Mouse (Mus musculus): ENCODE measurements around the gene G430095P16Rik.

The G430095P16Rik gene

GRCm38 (mm10) chr8:84743054-84743415 lies 20.2 kb downstream of the G430095P16Rik start:
- DNase-seq (ENCODE audit: low spot score), result no peak

GRCm38 (mm10) chr8:84743517-84744420 lies 21.0 kb downstream of the G430095P16Rik start:
- DNase-seq (ENCODE audit: low spot score), result no peak

GRCm38 (mm10) chr8:84745032-84745925 lies 22.5 kb downstream of the G430095P16Rik start:
- DNase-seq (ENCODE audit: low spot score), result no peak

GRCm38 (mm10) chr8:84749519-84749918 lies 26.7 kb downstream of the G430095P16Rik start:
- no peak for DNase-seq (ENCODE audit: low spot score)

GRCm38 (mm10) chr8:84752734-84753582 lies 30.2 kb downstream of the G430095P16Rik start:
- no peak for DNase-seq (ENCODE audit: low spot score)

GRCm38 (mm10) chr8:84757501-84757900 lies 34.7 kb downstream of the G430095P16Rik start:
- no peak for DNase-seq (ENCODE audit: low spot score)

- no peak for DNase-seq (ENCODE audit: low spot score)
Measured at GRCm38 (mm10) chr8:84758308-84758707, 35.5 kb downstream of the G430095P16Rik start.

GRCm38 (mm10) chr8:84759126-84759525 lies 36.3 kb downstream of the G430095P16Rik start:
- DNase-seq (ENCODE audit: low spot score), result no peak

- DNase-seq (ENCODE audit: low spot score), result no peak
Measured at GRCm38 (mm10) chr8:84759718-84760117, 36.9 kb downstream of the G430095P16Rik start.

GRCm38 (mm10) chr8:84760405-84760805 lies 37.6 kb downstream of the G430095P16Rik start:
- DNase-seq (ENCODE audit: low spot score), result no peak

GRCm38 (mm10) chr8:84760901-84761300 lies 38.1 kb downstream of the G430095P16Rik start:
- DNase-seq (ENCODE audit: low spot score), result no peak

- no peak for DNase-seq (ENCODE audit: low spot score)
Measured at GRCm38 (mm10) chr8:84764100-84764499, 41.3 kb downstream of the G430095P16Rik start.

GRCm38 (mm10) chr8:84764870-84765495 lies 42.2 kb downstream of the G430095P16Rik start:
- no peak for DNase-seq (ENCODE audit: low spot score)

- no peak for DNase-seq (ENCODE audit: low spot score)
Measured at GRCm38 (mm10) chr8:84765629-84766028, 42.8 kb downstream of the G430095P16Rik start.

GRCm38 (mm10) chr8:84766422-84766821 lies 43.6 kb downstream of the G430095P16Rik start:
- DNase-seq (ENCODE audit: low spot score), result no peak

GRCm38 (mm10) chr8:84767221-84767620 lies 44.4 kb downstream of the G430095P16Rik start:
- DNase-seq (ENCODE audit: low spot score), result no peak

GRCm38 (mm10) chr8:84768343-84769095 lies 45.7 kb downstream of the G430095P16Rik start:
- DNase-seq (ENCODE audit: low spot score), result no peak

- no peak for DNase-seq (ENCODE audit: low spot score)
Measured at GRCm38 (mm10) chr8:84769324-84769723, 46.5 kb downstream of the G430095P16Rik start.

GRCm38 (mm10) chr8:84770100-84770953 lies 47.5 kb downstream of the G430095P16Rik start:
- no peak for DNase-seq (ENCODE audit: low spot score)

All from left cerebral cortex, adult 11 months (tissue).